Mouse (Mus musculus) intestine, embryonic 16.5 days (tissue): ENCODE measurements at regions not wholly inside any gene's neighbourhood (a gene's known extent, or its start where the extent isn't known, plus 50 kb on each side); places are given as distances from the start of the nearest gene placed in this dataset.
A peak's percentile ranks its signal among the peaks of the same experiment; 100 is the strongest.

Experiments
- ATAC-seq: fragments of 200-750 bp; cut with Nextera tagmentation; 2 replicates; pipeline ENCODE4 v1.8.0; 2017; ENCODE audit warnings: moderate TSS enrichment, moderate library complexity
- H3K27ac ChIP-seq: fragments of 300-500 bp; sonication (generic); 2 replicates; pipeline ENCODE4 v1.5.1; 2014; ENCODE audit warnings: mild to moderate bottlenecking, low read length
- H3K27me3 ChIP-seq: fragments of 300-500 bp; sonication (generic); replicated peaks from 2 replicates; pipeline ENCODE4 v1.6.1; 2014; ENCODE audit warnings: low read length, control low read depth, mixed read lengths; ENCODE audit not compliant: control insufficient read depth, insufficient read depth
- H3K36me3 ChIP-seq: fragments of 300-500 bp; sonication (generic); 2 replicates; pipeline ENCODE4 v1.6.1; 2014; ENCODE audit warnings: low read length, control low read depth; ENCODE audit not compliant: control insufficient read depth, insufficient read depth
- H3K4me1 ChIP-seq: fragments of 300-500 bp; sonication (generic); 2 replicates; pipeline ENCODE4 v1.6.1; 2014; ENCODE audit warnings: low read length, control low read depth, mixed read lengths; ENCODE audit not compliant: control insufficient read depth, insufficient read depth
- H3K4me2 ChIP-seq: fragments of 300-500 bp; sonication (generic); 2 replicates; pipeline ENCODE4 v1.6.1; 2014; ENCODE audit warnings: low read depth, low read length, control low read depth
- H3K4me3 ChIP-seq: fragments of 300-500 bp; sonication (generic); 2 replicates; pipeline ENCODE4 v1.5.1; 2014; ENCODE audit warnings: mild to moderate bottlenecking, low read length
- H3K9ac ChIP-seq: fragments of 300-500 bp; sonication (generic); 2 replicates; pipeline ENCODE4 v1.6.1; 2014; ENCODE audit warnings: low read depth, low read length
- H3K9me3 ChIP-seq: fragments of 300-500 bp; sonication (generic); 2 replicates; pipeline ENCODE4 v1.6.1; 2016; ENCODE audit warnings: low read length, control low read depth; ENCODE audit not compliant: control insufficient read depth
- WGBS: fragments of 180-500 bp; shearing (Covaris S2); extraction: QIAGEN DNeasy Blood & Tissue Kit; methylation state at CpG from one replicate; pipeline ENCODE4 v1.1.7; 2014; 5-methylcytosine and 5-hydroxymethylcytosine counted together

- Histone ChIP-seq H3K9me3 (no peaks in the 10 kb centered on the region), H3K36me3 (no peaks in the 10 kb centered on the region), H3K4me2 (no peak overlapping the region), H3K4me3 (no peak overlapping the region), H3K9ac (no peak overlapping the region), H3K27me3 (no peaks in the 10 kb centered on the region), H3K4me1 (peaks cover 10% of the 10 kb centered on the region), H3K27ac (no peak overlapping the region)
- ATAC-seq, result no peak
- 91% methylated on average over 10 of the region's 10 CpGs for WGBS
Observed at GRCm38 (mm10) chr14:76746282-76746681, 189.6 kb upstream of the Serp2 start.

- Histone ChIP-seq H3K27ac (no peak overlapping the region; the same call in 1 of the 2 replicates), H3K9ac (0 out of 2 replicates have a peak overlapping the region, but pooled peaks have one; percentile 53), H3K9me3 (no peaks in the 10 kb centered on the region), H3K36me3 (no peaks in the 10 kb centered on the region), H3K4me1 (peaks cover 10% of the 10 kb centered on the region), H3K4me3 (no peak overlapping the region; the same call in 1 of the 2 replicates), H3K4me2 (0 out of 2 replicates have a peak overlapping the region, but pooled peaks have one; percentile 23), H3K27me3 (no peaks in the 10 kb centered on the region)
- peak; percentile 73; the same call in 1 of the 2 replicates for ATAC-seq
- 36% methylated on average over 23 of the region's 23 CpGs for WGBS
Observed at GRCm38 (mm10) chr14:76744674-76745433, 188.2 kb upstream of the Serp2 start.

DNA sequence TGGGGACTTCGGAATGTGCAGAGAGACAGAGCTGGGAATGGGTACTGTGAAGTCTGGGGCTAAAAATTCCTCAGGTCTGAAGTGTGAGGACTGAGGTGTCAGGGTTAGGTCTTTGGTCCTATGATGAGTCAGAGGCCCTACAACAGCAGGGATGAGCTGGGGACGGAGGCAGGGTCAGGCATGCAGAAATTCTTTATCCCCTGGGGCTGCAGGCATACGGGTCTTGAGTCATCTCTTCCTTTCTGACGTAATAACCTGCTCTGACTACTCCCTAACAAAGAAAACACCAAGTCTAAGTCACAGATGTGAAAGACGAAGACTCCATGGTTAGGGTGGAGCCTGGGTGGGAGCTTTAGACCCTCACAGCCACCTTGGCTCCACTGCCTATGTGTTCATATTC lies 185.6 kb upstream of the Serp2 start:
- no peaks in the 10 kb centered on the region for H3K27me3 ChIP-seq
- H3K27ac ChIP-seq, result no peak overlapping the region
- H3K9me3 ChIP-seq, result no peaks in the 10 kb centered on the region
- H3K4me3 ChIP-seq, result no peak overlapping the region
- 78% methylated on average over 5 of the region's 5 CpGs for WGBS
- no peak overlapping the region for H3K4me2 ChIP-seq
- H3K9ac ChIP-seq, result no peak overlapping the region
- ATAC-seq, result no peak
- H3K4me1 ChIP-seq, result peaks cover 12% of the 10 kb centered on the region
- no peaks in the 10 kb centered on the region for H3K36me3 ChIP-seq

GRCm38 (mm10) chr14:76739836-76740597 lies 183.3 kb upstream of the Serp2 start:
- H3K9me3 ChIP-seq, result no peaks in the 10 kb centered on the region
- H3K4me2 ChIP-seq, result no peak overlapping the region
- H3K27me3 ChIP-seq, result no peaks in the 10 kb centered on the region
- H3K4me1 ChIP-seq, result peaks cover 8% of the 10 kb centered on the region
- H3K27ac ChIP-seq, result no peak overlapping the region
- WGBS, result 64% methylated on average over 25 of the region's 25 CpGs
- no peaks in the 10 kb centered on the region for H3K36me3 ChIP-seq
- H3K4me3 ChIP-seq, result no peak overlapping the region
- no peak overlapping the region for H3K9ac ChIP-seq
- no peak for ATAC-seq

GRCm38 (mm10) chr14:76735997-76736396 lies 179.3 kb upstream of the Serp2 start:
- Histone ChIP-seq H3K9ac (no peak overlapping the region), H3K9me3 (no peaks in the 10 kb centered on the region), H3K4me1 (peaks cover 5% of the 10 kb centered on the region; the same call in 1 of the 2 replicates), H3K27ac (no peak overlapping the region), H3K36me3 (no peaks in the 10 kb centered on the region), H3K27me3 (no peaks in the 10 kb centered on the region), H3K4me3 (no peak overlapping the region), H3K4me2 (no peak overlapping the region)
- no peak for ATAC-seq
- WGBS, result 87% methylated on average over 5 of the region's 5 CpGs

GRCm38 (mm10) chr14:76735107-76735506 lies 178.4 kb upstream of the Serp2 start:
- H3K36me3 ChIP-seq, result no peaks in the 10 kb centered on the region
- no peak overlapping the region for H3K9ac ChIP-seq
- H3K4me1 ChIP-seq, result peaks cover 5% of the 10 kb centered on the region; the same call in 1 of the 2 replicates
- H3K9me3 ChIP-seq, result no peaks in the 10 kb centered on the region
- H3K4me3 ChIP-seq, result no peak overlapping the region
- no peak overlapping the region for H3K4me2 ChIP-seq
- no peak overlapping the region for H3K27ac ChIP-seq
- WGBS, result 46% methylated on average over 4 of the region's 4 CpGs
- H3K27me3 ChIP-seq, result no peaks in the 10 kb centered on the region
- no peak for ATAC-seq

- H3K36me3 ChIP-seq, result no peaks in the 10 kb centered on the region
- H3K4me1 ChIP-seq, result peaks cover 3% of the 10 kb centered on the region; the same call in 1 of the 2 replicates
- ATAC-seq, result peak; percentile 85
- no peak overlapping the region for H3K4me2 ChIP-seq
- H3K9ac ChIP-seq, result no peak overlapping the region
- H3K4me3 ChIP-seq, result no peak overlapping the region
- H3K27me3 ChIP-seq, result no peaks in the 10 kb centered on the region
- 62% methylated on average over 8 of the region's 8 CpGs for WGBS
- no peak overlapping the region for H3K27ac ChIP-seq
- H3K9me3 ChIP-seq, result no peaks in the 10 kb centered on the region
Observed at GRCm38 (mm10) chr14:76733258-76733823, 176.7 kb upstream of the Serp2 start.

DNA sequence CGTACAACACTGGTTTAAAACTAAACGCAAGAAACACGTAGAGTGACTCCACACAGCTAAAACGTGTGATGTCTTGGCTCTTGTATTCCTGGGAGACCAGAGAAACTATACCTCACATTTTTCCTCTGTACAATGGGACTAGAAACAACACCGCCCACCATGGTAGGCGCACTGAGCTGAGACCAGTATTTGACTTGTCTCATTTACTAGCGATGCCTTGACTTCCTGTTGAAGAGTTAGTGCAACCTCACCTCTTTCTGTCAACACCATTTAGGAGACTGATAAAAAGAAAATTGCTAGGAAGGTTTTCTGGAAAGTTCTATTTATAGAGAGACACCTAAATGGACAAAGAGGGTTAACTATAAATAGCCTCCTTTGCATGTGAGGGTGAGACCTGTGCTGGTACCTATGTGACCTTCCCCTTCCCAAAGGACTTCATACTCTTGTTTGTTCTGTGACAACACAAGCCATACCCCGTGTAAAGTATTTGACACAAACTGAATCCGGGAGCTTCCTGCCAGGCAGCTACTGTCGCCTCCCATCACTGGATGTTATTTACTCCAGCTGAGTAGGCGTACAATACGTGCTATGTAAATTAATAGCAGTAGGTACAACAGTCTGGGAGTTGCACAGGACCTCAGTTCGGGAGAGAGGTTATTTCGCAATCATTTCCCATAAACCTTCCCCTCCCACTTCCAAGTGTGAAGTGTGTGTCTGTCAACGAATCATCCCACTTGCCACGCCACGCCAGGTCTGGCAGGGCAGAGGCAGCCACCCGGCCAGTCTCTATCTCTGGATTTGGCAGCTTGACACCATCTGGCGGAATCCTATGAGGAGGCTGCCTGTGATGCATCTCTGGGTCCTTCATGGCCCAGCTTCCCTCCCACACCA lies 174.7 kb upstream of the Serp2 start:
- Histone ChIP-seq H3K9me3 (no peaks in the 10 kb centered on the region), H3K4me1 (peaks cover 3% of the 10 kb centered on the region; the same call in 1 of the 2 replicates), H3K4me3 (no peak overlapping the region), H3K4me2 (no peak overlapping the region), H3K36me3 (no peaks in the 10 kb centered on the region), H3K27me3 (no peaks in the 10 kb centered on the region), H3K9ac (no peak overlapping the region), H3K27ac (no peak overlapping the region)
- 65% methylated on average over 19 of the region's 19 CpGs for WGBS
- ATAC-seq, result peak; percentile 37; the same call in 1 of the 2 replicates
